Mouse (Mus musculus) frontal cortex, adult 2 months (tissue): ENCODE results near the gene Klf13. TPM values are rescaled to one million over a fixed set of nuclear protein-coding genes. Genes with fewer than 3 reads are reported as not detected.

Experiments used
- DNase-seq, 2 experiments: peaks; one replicate each; pipeline ENCODE4 v3.0.0; 2022; ENCODE audit warnings: low spot score in 1 of 2; ENCODE audit errors: extremely low spot score in 1 of 2
- polyA plus RNA-seq: library from polyadenylated mRNA; depleted of rRNA; stranded (reverse); fragments of >200 nt; gene quantifications from 2 replicates; pipeline ENCODE4 v1.2.3, GENCODE M21; 2012

The Klf13 gene
- polyA plus RNA-seq, 1 experiment: 57.6 TPM

GRCm38 (mm10) chr7:63950931-63951607, 12.4 kb upstream of the Klf13 start:
- peak; percentile 44 to 68 for DNase-seq

DNA sequence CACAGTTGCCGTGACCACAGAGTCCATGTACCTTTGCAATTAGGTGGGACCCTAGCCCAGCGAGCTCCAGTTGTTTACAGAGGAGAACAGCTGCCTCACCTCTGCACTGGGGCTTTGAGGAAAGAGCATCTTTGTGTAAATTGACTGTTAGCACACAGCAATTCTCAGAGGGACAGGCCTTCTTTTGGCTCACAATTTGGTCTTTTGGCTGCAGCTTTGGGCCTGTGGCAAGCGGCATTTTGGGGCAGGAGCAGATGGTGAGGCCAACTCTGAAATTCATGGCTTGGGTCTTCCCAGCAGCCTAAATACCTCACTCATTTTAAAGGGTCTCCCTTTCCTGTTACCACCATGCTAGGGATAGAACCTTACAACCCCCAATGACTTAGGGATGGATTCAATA, 10.5 kb upstream of the Klf13 start:
- no peak for DNase-seq

DNA sequence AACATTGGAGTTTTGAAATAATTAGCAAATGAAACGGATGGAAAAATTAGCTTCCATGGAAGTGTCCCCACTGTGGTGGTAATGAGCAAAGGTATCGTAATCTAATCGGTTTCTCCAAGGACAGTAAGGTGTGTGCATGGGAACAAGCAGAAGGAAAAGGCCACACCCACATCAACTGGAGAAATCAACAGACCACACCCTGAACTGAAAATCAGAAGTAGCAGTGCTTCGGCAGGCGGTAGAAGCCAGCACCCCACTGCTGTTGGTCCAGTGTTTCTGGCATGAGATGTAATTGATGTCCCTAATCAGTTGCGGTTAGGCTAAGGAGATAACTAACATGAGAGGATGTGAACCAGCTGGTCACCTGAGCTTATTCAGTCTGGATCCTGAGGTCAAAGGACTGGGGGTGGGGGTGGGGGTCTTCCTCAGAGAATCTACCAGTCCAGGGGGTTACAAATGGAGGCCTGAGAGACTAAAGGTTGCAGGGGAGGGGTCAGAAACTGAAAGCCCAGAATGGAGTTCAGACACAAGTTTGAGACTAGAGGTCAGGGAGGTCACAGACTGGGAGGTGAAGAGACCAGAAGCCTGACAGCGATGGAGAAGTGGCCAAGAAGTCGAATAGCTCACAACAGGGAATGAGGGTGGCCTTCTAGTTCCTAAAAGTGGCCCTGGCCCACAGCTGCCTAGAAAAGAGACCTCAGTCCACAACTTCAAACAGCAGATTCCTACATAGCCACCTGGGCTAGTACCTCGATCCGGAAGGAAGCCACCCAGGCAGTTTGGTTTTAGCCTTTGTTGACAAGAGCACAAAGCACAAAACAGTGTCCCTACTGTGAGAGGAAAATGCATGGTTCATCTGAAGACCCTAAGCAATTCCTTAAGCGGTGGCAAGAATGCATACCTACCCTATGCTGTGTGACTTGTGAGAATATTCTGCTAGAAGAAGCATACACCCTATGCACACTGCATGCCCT, 9.1 kb upstream of the Klf13 start:
- no peak for DNase-seq

GRCm38 (mm10) chr7:63943946-63944345, 5.2 kb upstream of the Klf13 start:
- no peak for DNase-seq

DNA sequence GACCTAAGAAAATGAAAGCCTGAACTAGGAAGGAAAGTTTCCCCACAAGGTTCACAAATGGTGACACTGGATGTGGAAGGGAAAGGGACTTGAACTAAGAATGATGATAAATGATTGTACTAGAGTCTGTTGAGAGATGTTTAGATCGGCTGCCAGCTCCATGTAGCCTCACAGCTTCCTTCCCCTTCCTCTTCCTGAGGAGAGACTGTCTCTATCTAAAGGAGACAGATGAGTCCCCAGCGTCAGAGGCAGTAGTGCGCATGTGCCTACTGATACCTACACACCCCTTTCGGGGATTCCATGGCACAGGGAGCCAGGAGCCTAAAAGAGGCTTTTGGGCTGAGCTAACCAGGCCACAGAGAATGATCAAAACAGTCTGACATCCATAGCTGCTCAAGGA, 2.8 kb upstream of the Klf13 start:
- DNase-seq: no peak

DNA sequence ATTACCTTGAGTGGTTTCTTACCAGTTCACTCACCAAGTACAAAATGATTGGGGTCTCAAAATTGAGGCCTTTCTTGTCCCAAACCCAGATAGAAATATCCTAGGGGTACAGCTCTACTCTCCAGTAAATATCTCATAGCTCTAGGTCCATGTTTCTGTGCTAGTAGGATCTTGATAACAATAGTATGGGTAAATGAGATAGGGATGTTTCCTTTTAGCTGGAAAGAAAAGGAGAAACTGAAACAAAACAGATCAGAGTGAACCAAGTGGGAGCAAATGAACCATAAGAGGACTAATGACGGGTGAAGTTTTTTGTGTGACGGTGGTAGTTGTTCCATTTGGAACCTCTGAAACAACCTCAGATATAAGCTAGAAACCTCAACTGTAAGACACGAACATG, 2.3 kb upstream of the Klf13 start:
- DNase-seq: no peak

GRCm38 (mm10) chr7:63940321-63940720, 1.6 kb upstream of the Klf13 start:
- DNase-seq: no peak

DNA sequence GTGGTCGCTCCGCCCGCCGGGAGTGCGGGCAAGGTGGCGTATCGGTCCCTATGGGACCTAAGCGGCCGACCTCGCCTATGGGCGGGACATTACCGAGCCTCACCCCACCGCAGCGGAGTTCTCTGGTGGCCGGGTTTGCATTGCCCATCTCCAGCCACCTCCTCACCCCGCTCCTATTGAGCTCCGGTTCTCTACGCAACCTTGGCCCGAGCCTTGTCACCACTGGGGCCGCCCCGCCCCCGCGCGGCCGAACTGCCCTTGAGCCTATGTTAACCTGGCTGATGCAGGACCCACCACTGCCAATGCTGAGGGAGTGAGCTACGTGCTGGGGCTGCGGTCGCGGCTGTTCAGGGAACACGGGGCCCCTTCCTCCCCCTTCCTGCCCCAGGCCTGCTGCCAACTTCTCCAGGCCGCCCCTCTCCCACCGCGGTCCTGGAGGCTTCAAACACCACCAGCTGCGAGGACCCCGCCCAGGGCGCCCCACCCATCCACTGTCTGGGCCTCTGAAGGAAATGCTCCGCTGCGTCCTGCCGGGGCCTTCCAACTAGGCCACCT, 759 bp upstream of the Klf13 start:
- peak in 1 of 2 experiments; percentile 44 for DNase-seq

DNA sequence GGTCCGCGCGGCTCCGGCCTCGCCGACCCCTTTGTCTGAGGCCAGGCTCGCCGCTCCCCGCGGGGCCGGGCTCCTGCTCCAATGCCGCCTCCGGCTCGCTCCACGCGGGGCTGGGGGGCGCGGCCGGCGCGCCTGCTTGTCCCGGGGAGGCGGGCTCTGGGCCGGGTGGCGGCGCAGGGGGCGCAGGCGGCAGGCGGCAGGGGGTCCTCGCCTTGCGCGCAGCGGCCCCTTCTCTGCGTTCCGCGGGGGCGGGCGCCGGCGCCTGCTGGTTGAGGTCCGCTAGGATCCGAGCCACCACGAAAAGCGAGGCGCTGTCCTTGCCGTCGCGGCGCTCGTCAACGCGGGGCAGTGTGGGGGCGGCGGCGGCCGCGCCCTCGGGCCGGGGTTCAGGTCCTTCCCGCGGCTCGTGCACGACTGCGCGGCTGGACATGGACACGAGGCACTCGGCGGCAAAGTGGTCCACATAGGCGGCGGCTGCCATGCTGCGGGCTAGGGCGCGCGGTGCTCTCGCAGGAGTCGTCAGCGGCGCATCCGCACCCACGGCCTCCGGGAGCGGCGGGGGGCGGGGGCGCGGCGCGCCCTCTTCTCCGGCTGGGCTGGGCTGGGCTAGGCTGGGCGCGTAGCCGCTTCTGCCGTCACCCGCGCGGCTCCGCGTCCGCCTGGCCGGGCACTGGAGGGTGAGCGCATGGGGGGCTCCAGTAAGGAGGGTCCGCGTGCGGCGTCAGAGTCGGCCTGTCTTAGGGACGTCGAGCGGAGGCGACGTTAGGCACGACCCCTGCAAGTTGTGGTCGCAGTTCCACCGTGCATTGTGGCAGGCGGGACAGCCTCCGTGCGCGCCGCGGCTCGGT, 425 bp downstream of the Klf13 start:
- DNase-seq: peak in 1 of 2 experiments; percentile 62

GRCm38 (mm10) chr7:63937236-63938065, 1.3 kb downstream of the Klf13 start:
- DNase-seq: no peak

DNA sequence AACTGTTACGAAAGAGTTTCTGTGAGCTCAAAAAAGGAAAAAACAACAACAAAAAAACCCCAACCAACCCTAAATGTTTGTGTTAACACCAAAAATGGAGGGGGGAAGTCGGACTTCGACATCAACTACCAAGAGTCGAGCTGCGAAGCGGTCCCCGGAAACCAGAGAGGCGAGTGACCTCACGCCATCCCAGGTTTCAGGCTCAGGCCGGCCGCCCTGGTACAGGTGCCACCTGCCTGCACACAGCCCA, 1.8 kb downstream of the Klf13 start:
- DNase-seq: no peak

DNA sequence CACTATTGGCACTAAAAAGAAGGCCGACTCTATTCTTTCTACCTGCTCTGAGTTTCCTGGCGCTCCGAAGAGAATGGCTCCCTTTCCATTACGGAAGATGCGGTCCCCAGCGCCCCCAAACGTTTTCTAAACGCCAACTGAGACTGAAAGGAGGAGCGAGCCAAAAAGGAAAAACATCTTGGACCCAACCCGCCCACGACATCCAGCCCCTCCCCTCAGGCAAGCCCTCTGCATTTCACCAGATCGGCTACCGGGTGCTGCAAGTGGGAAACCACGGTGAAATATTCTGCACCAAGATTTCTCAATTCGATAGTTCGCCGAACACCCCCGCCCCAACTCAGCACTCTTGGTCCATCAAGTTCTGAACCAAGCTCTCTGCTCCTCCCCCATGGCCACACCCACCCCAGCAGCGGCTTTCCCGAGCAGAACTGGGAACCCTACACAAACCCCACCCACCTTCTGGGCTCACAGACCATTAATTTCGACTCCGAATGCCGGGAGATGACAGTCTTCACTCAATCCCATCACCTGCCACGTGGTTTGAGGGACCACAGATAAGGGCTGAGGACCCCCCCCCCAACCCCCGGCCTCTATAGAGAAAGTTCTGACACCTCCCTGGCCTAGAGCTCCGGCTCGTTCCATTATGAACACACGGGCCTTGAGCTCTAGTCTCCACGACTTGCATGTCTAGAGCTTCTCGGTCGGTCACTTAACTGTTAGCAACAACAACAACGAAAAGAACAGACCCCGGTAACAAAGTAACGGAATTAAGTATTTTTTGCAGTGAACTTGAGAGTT, 2.3 kb downstream of the Klf13 start:
- DNase-seq: peak; percentile 67 to 82

DNA sequence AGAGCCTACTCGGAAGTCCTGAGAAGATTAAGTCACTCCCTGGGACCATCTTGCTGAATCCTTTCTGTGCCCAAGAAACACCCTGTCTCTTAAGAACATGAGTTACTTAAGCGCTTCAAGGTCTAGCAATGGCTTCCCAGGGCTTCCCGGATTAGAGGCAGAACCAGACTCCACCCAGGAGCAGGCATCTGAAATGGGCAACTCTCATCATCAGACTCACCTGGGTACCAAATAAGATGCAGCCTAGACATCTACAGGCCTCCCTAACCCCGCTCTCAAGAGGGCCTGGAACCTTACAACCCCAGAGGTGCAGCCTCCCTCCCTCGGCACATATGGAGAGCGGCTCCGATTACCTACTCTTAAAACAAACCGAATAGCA, 2.9 kb downstream of the Klf13 start:
- no peak for DNase-seq

DNA sequence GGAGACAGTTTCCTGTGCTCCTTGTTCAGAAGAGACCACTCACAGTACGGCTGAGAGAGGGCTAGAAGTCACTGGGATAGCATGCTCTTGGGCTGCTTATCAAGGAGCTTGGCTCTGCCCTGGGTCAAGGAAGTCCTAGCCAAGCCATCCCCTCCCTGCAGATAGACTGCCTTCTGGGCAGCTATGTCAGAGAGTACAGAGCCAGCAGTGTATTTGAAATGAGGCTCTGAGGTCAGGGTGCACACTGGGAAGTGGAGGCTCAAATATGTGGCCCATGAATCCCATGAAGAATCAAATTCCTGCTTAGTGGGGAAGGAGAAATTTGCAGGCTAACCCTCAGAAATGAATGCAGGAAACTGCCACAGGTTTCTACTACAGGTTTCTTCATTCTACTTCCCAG, 4.2 kb downstream of the Klf13 start:
- no peak for DNase-seq

- no peak for DNase-seq
Observed at GRCm38 (mm10) chr7:63933905-63934304, 4.8 kb downstream of the Klf13 start.

DNA sequence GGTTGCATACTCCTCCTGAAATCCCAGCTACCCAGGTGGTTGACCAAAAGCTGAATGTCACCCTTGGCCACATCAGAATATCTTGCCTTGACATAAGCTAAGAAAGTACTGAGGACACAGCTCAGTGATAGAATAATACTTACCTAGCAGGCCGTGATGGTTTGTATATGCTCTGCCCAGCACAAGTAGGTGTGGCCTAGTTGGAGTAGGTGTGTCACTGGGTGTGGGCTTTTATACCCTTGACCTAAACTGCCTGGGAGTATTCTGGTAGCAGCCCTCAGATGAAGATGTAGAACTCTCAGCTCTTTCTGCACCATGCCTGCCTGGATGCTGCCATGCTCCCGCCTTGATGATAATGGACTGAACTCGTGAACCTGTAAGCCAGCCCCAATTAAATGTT, 6.3 kb downstream of the Klf13 start:
- DNase-seq: no peak

DNA sequence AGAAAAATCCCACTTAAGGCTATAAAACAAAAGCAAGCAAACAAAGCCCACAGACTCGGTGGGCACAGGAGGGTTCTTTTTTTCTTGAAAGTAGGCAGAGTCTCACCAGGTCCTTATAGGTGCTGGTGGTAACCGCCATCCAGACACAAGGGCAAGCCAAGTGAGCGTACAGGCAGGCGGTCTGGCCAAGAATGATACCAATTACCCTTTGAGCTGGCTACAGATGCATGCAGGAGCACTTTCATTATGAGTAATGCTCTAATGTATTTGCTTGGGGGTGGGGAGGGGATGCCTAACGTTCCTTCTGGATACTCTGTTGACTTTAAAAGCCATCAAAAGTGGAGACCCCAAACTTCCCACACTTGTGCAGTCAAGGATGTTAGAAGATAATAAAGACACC, 7.9 kb downstream of the Klf13 start:
- DNase-seq: no peak

GRCm38 (mm10) chr7:63930132-63930531, 8.6 kb downstream of the Klf13 start:
- DNase-seq: no peak

DNA sequence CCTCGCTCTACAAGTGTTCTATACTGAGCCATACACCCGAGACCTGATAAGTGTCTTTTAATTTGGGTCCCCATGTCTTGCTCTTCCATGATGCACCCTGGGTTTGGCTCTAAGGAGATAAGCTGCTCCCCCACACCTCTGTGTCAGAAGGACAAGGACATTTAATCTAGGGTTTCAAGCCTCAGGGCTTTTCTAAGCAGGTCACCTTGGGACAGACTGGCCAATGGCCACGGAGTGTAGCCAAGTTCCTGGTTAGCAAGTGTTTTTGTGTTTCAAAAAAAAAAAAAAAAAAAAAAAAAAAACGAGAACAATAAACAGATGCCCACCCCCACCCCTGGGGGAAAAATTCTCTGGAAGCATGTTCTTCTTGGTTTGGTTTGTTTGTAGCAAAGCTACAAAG, 9.6 kb downstream of the Klf13 start:
- no peak for DNase-seq
